14 mouse cellular contexts compared by ENCODE assay signal in genomic region chr9:113508821-113509220, GRCm38 (mm10).
DNase-seq lines count a peak whose midpoint lies in the region; ATAC-seq and TF ChIP-seq lines count a peak whose summit lies in the region.
"Had no signal": no experiment of that assay in that cellular context is flagged by ENCODE, and none has a peak within 500 bp of the region (broad histone marks: within the 10 kb centered on the region; RNA-seq: fewer than 3 reads in every experiment).

No protein-coding gene starts in this region.

- H3K27ac ChIP-seq in midbrain, embryonic 15.5 days, result peak overlapping the region; percentile 74
- H3K27ac ChIP-seq in midbrain, embryonic 14.5 days (replicated peaks; ENCODE audit: low read depth, low read length), result no peak overlapping the region
- H3K27ac ChIP-seq in forebrain, embryonic 14.5 days (ENCODE audit: low read depth, low read length), result peak overlapping the region; percentile 88
- no peak overlapping the region for H3K27ac ChIP-seq in stomach, postnatal 0 days (replicated peaks)
- H3K27ac ChIP-seq in gastrocnemius, adult 2 months, result no peak overlapping the region
- H3K27ac ChIP-seq: embryonic facial prominence, embryonic 12.5 days; heart, adult 2 months; liver, embryonic 13.5 days had no signal

- H3K4me2 ChIP-seq in midbrain, embryonic 15.5 days, result no peak overlapping the region
- no peak overlapping the region for H3K4me2 ChIP-seq in midbrain, embryonic 14.5 days (ENCODE audit: low read length)
- no peak overlapping the region for H3K4me2 ChIP-seq in forebrain, embryonic 14.5 days (ENCODE audit: low read length)
- H3K4me2 ChIP-seq in stomach, postnatal 0 days (replicated peaks; ENCODE audit: low read depth), result no peak overlapping the region
- H3K4me2 ChIP-seq: embryonic facial prominence, embryonic 12.5 days; liver, embryonic 13.5 days; midbrain, embryonic 13.5 days had no signal

- no peak for TF ChIP-seq CTCF in stomach, postnatal 0 days (IDR thresholded peaks at IDR 0.05; ENCODE audit: low read depth)
- no peak for TF ChIP-seq CTCF in gastrocnemius, adult 2 months (IDR thresholded peaks at IDR 0.05)

- H3K36me3 ChIP-seq in midbrain, embryonic 15.5 days (replicated peaks), result no peaks in the 10 kb centered on the region
- no peaks in the 10 kb centered on the region for H3K36me3 ChIP-seq in midbrain, embryonic 14.5 days (ENCODE audit: control insufficient read depth, insufficient read depth, low read length)
- H3K36me3 ChIP-seq in forebrain, embryonic 14.5 days (ENCODE audit: control insufficient read depth, insufficient read depth, low read length), result no peaks in the 10 kb centered on the region
- no peaks in the 10 kb centered on the region for H3K36me3 ChIP-seq in stomach, postnatal 0 days (ENCODE audit: control insufficient read depth, insufficient read depth, low read length)
- H3K36me3 ChIP-seq: embryonic facial prominence, embryonic 12.5 days; liver, embryonic 13.5 days; midbrain, embryonic 13.5 days had no signal

- H3K9me3 ChIP-seq in midbrain, embryonic 15.5 days, result no peaks in the 10 kb centered on the region
- H3K9me3 ChIP-seq in midbrain, embryonic 14.5 days (ENCODE audit: control insufficient read depth, low read length), result no peaks in the 10 kb centered on the region
- no peaks in the 10 kb centered on the region for H3K9me3 ChIP-seq in forebrain, embryonic 14.5 days (replicated peaks; ENCODE audit: control insufficient read depth, low read length)
- H3K9me3 ChIP-seq in stomach, postnatal 0 days (ENCODE audit: control insufficient read depth, low read length), result no peaks in the 10 kb centered on the region
- H3K9me3 ChIP-seq: embryonic facial prominence, embryonic 12.5 days; midbrain, embryonic 13.5 days had no signal

- H3K4me1 ChIP-seq in midbrain, embryonic 15.5 days, result peaks cover 26% of the 10 kb centered on the region
- H3K4me1 ChIP-seq in midbrain, embryonic 14.5 days (ENCODE audit: control insufficient read depth, insufficient read depth, low read length), result peaks cover 9% of the 10 kb centered on the region
- H3K4me1 ChIP-seq in forebrain, embryonic 14.5 days (ENCODE audit: control insufficient read depth, insufficient read depth, low read length), result peaks cover 24% of the 10 kb centered on the region
- H3K4me1 ChIP-seq in stomach, postnatal 0 days (replicated peaks; ENCODE audit: control insufficient read depth, insufficient read depth), result no peaks in the 10 kb centered on the region
- H3K4me1 ChIP-seq: embryonic facial prominence, embryonic 12.5 days; liver, embryonic 13.5 days had no signal

- H3K27me3 ChIP-seq in midbrain, embryonic 15.5 days (replicated peaks), result no peaks in the 10 kb centered on the region
- no peaks in the 10 kb centered on the region for H3K27me3 ChIP-seq in midbrain, embryonic 14.5 days (ENCODE audit: control insufficient read depth, insufficient read depth, low read length)
- H3K27me3 ChIP-seq in forebrain, embryonic 14.5 days (replicated peaks; ENCODE audit: control insufficient read depth, insufficient read depth, low read length), result no peaks in the 10 kb centered on the region
- no peaks in the 10 kb centered on the region for H3K27me3 ChIP-seq in stomach, postnatal 0 days (ENCODE audit: control insufficient read depth, insufficient read depth, low read length)
- H3K27me3 ChIP-seq: embryonic facial prominence, embryonic 12.5 days; liver, embryonic 13.5 days; midbrain, embryonic 13.5 days had no signal

- intact Hi-C loops in gastrocnemius, adult 2 months (cut with DNase I), result no loop called here

- no peak overlapping the region for H3K9ac ChIP-seq in midbrain, embryonic 15.5 days
- H3K9ac ChIP-seq in midbrain, embryonic 14.5 days (replicated peaks; ENCODE audit: low read length), result no peak overlapping the region
- H3K9ac ChIP-seq in forebrain, embryonic 14.5 days (ENCODE audit: low read length), result no peak overlapping the region
- H3K9ac ChIP-seq in stomach, postnatal 0 days (ENCODE audit: low read length), result no peak overlapping the region
- H3K9ac ChIP-seq: embryonic facial prominence, embryonic 12.5 days; liver, embryonic 13.5 days; midbrain, embryonic 13.5 days had no signal

- no peak overlapping the region for H3K4me3 ChIP-seq in midbrain, embryonic 15.5 days
- no peak overlapping the region for H3K4me3 ChIP-seq in midbrain, embryonic 14.5 days (replicated peaks; ENCODE audit: low read depth, low read length)
- no peak overlapping the region for H3K4me3 ChIP-seq in forebrain, embryonic 14.5 days (ENCODE audit: low read depth, low read length)
- no peak overlapping the region for H3K4me3 ChIP-seq in stomach, postnatal 0 days (ENCODE audit: low read depth, low read length)
- no peak overlapping the region for H3K4me3 ChIP-seq in gastrocnemius, adult 2 months
- H3K4me3 ChIP-seq: embryonic facial prominence, embryonic 12.5 days; heart, adult 2 months; liver, embryonic 13.5 days; midbrain, embryonic 13.5 days had no signal

- no peak for ATAC-seq in midbrain, embryonic 15.5 days (replicated peaks)
- ATAC-seq in midbrain, embryonic 14.5 days (ENCODE audit: low FRiP score, low TSS enrichment), result no peak
- ATAC-seq in forebrain, embryonic 14.5 days, result peak; percentile 32
- ATAC-seq in stomach, postnatal 0 days (ENCODE audit: low FRiP score, low TSS enrichment), result no peak

- no peak for DNase-seq in midbrain, embryonic 14.5 days
- peak; percentile 80 for DNase-seq in forebrain, embryonic 14.5 days (ENCODE audit: low spot score)
- DNase-seq in layer of hippocampus, postnatal 25 days (ENCODE audit: extremely low spot score in 1 of 2, low spot score in 1 of 2), result peak; percentile 42 to 61
- peak; percentile 83 for DNase-seq in right cerebral cortex, postnatal 25 days
- DNase-seq in stomach, postnatal 0 days (ENCODE audit: low spot score), result no peak
- DNase-seq in embryo, embryonic 11 days, result no peak
- DNase-seq in gastrocnemius, adult 2 months, result no peak
- DNase-seq: heart, adult 2 months; kidney, adult 11 months; liver, embryonic 13.5 days; thymus, postnatal 25 days had no signal

- no peak for TF ChIP-seq EP300 in stomach, postnatal 0 days (optimal IDR thresholded peaks at IDR 0.05)

- 86% methylated on average over 3 of the region's 3 CpGs for WGBS in midbrain, embryonic 15.5 days
- WGBS in midbrain, embryonic 14.5 days, result 92% methylated on average over 3 of the region's 3 CpGs
- 74% methylated on average over 3 of the region's 3 CpGs for WGBS in forebrain, embryonic 14.5 days
- 80% methylated on average over 3 of the region's 3 CpGs for WGBS in stomach, postnatal 0 days

Comparison
In these comparisons a context has a peak if more than half of its experiments do, and no peak if none do; other contexts are left out.
1. H3K27ac ChIP-seq: peak in midbrain, embryonic 15.5 days (single experiment) and forebrain, embryonic 14.5 days (single experiment); none in midbrain, embryonic 14.5 days (single experiment), stomach, postnatal 0 days (single experiment) and gastrocnemius, adult 2 months (single experiment).
2. DNase-seq: peak in forebrain, embryonic 14.5 days (single experiment), layer of hippocampus, postnatal 25 days (2 of 2) and right cerebral cortex, postnatal 25 days (single experiment); none in midbrain, embryonic 14.5 days (single experiment), stomach, postnatal 0 days (single experiment), embryo, embryonic 11 days (single experiment) and gastrocnemius, adult 2 months (single experiment).